Mouse (Mus musculus): ENCODE data around the gene Gm13696. TPM values are rescaled to one million over a fixed set of nuclear protein-coding genes. Genes with fewer than 3 reads are reported as not detected.

Gene Gm13696
- polyA plus RNA-seq, 1 experiment from 2014 or later, result not detected

DNA sequence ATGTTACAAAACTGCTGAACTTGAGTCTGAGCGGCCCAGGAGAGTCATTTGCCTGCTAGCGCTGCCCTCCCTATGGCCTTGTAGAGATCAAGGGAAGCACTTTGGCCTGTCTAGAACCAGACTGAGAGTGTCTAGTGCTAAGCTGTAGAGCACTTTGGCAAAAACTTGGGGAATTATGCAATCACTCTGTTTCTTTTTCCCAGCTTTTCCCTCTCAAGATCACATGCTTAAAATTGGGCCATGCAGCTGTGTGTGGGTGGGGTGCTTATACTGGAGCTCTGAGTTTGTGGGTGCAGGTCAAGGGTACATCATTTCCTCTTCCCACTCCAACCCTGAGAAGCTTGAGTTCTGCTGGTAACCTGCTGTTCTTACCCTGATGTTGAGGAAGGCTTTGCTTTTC lies 50.0 kb downstream of the Gm13696 start:
- no peaks in the 10 kb centered on the region for H3K36me3 ChIP-seq (ENCODE audit: insufficient read depth, low read length)
- H3K4me2 ChIP-seq (replicated peaks; ENCODE audit: low read depth, low read length), result no peak overlapping the region
- H3K4me3 ChIP-seq (ENCODE audit: low read length), result no peak overlapping the region
- no peak overlapping the region for H3K9ac ChIP-seq (replicated peaks; ENCODE audit: low read length)
- WGBS, result 82% methylated on average over 2 of the region's 2 CpGs
- H3K27me3 ChIP-seq (ENCODE audit: insufficient read depth, low read length), result no peaks in the 10 kb centered on the region
- H3K9me3 ChIP-seq (ENCODE audit: low read length), result no peaks in the 10 kb centered on the region
- ATAC-seq (ENCODE audit: low FRiP score, low TSS enrichment), result no peak
- 0 out of 2 replicates have a peak, but pooled peaks cover 5% of the 10 kb centered on the region for H3K4me1 ChIP-seq (ENCODE audit: insufficient read depth, low read length)
- no peak overlapping the region for H3K27ac ChIP-seq (ENCODE audit: low read length)

GRCm38 (mm10) chr2:84023319-84023718 lies 50.4 kb downstream of the Gm13696 start:
- Histone ChIP-seq H3K9ac (replicated peaks; ENCODE audit: low read length) (no peak overlapping the region), H3K36me3 (ENCODE audit: insufficient read depth, low read length) (no peaks in the 10 kb centered on the region), H3K4me1 (ENCODE audit: insufficient read depth, low read length) (0 out of 2 replicates have a peak, but pooled peaks cover under 1% of the 10 kb centered on the region), H3K27me3 (ENCODE audit: insufficient read depth, low read length) (no peaks in the 10 kb centered on the region), H3K27ac (ENCODE audit: low read length) (no peak overlapping the region), H3K4me3 (ENCODE audit: low read length) (no peak overlapping the region), H3K4me2 (replicated peaks; ENCODE audit: low read depth, low read length) (no peak overlapping the region), H3K9me3 (ENCODE audit: low read length) (no peaks in the 10 kb centered on the region)
- no peak for ATAC-seq (ENCODE audit: low FRiP score, low TSS enrichment)
- WGBS, result 83% methylated on average over 2 of the region's 2 CpGs

Other genes with a start within 250 kb of the Gm13696 start
- gene Itgav, start 248.7 kb upstream of the Gm13696 start, polyA plus RNA-seq (2015; fragmentation: Nextera tagmentation; extraction: Ambion mirVana), result 77.1 and 88.9 TPM in 2 replicates
- 5.4 and 5.9 TPM in 2 replicates for gene Fam171b, start 160.5 kb upstream of the Gm13696 start, polyA plus RNA-seq (2015; fragmentation: Nextera tagmentation; extraction: Ambion mirVana)
- gene Zswim2, start 31.9 kb upstream of the Gm13696 start, polyA plus RNA-seq (2015; fragmentation: Nextera tagmentation; extraction: Ambion mirVana), result not detected in 2 replicates
- not detected in 2 replicates for gene Gm13698, start 17.4 kb upstream of the Gm13696 start, polyA plus RNA-seq (2015; fragmentation: Nextera tagmentation; extraction: Ambion mirVana)
- gene Gm13693, start 11.6 kb upstream of the Gm13696 start, polyA plus RNA-seq (2015; fragmentation: Nextera tagmentation; extraction: Ambion mirVana), result not detected in 2 replicates
- not detected in 2 replicates for gene Gm13695, start 5.8 kb upstream of the Gm13696 start, polyA plus RNA-seq (2015; fragmentation: Nextera tagmentation; extraction: Ambion mirVana)
- gene Gm13694, start 5.8 kb downstream of the Gm13696 start, polyA plus RNA-seq (2015; fragmentation: Nextera tagmentation; extraction: Ambion mirVana), result not detected in 2 replicates
- gene Gm13697, start 11.6 kb downstream of the Gm13696 start, polyA plus RNA-seq (2015; fragmentation: Nextera tagmentation; extraction: Ambion mirVana), result not detected in 2 replicates
- gene Gm13691, start 17.4 kb downstream of the Gm13696 start, polyA plus RNA-seq (2015; fragmentation: Nextera tagmentation; extraction: Ambion mirVana), result not detected in 2 replicates